Mouse (Mus musculus): Measurements from ENCODE around the gene Arf3. TPM values are rescaled to one million over a fixed set of nuclear protein-coding genes. Genes with fewer than 3 reads are reported as not detected.
"Not testable (repeated sequence)": the region's sequence is repeated elsewhere in the genome, so short reads cannot be mapped to it uniquely, and the experiment has no call there.

Gene Arf3
- polyA plus RNA-seq, 1 experiment, result 0.14 TPM

- no peak overlapping the region for H3K4me3 ChIP-seq (replicated peaks)
- no peaks in the 10 kb centered on the region for H3K27me3 ChIP-seq (ENCODE audit: control insufficient read depth)
- TF ChIP-seq GATA1 (IDR thresholded peaks at IDR 0.05; ENCODE audit: low read length) (no peak), TAL1 (IDR thresholded peaks at IDR 0.05; ENCODE audit: low read length) (no peak)
- H3K9me3 ChIP-seq (ENCODE audit: control insufficient read depth, low read length), result no peaks in the 10 kb centered on the region
- peaks cover 4% of the 10 kb centered on the region for H3K4me1 ChIP-seq (ENCODE audit: control insufficient read depth)
- peaks cover 6% of the 10 kb centered on the region for H3K36me3 ChIP-seq (ENCODE audit: control insufficient read depth)
These were observed 15.7 kb downstream of the Arf3 start for GRCm38 (mm10) chr15:98747296-98747695.

- Histone ChIP-seq H3K9me3 (ENCODE audit: control insufficient read depth, low read length) (no peaks in the 10 kb centered on the region), H3K36me3 (ENCODE audit: control insufficient read depth) (peaks cover 9% of the 10 kb centered on the region)
- TF ChIP-seq GATA1 (IDR thresholded peaks at IDR 0.05; ENCODE audit: low read length) (no peak), TAL1 (IDR thresholded peaks at IDR 0.05; ENCODE audit: low read length) (no peak)
These were observed 16.6 kb downstream of the Arf3 start for GRCm38 (mm10) chr15:98746344-98746965.

GRCm38 (mm10) chr15:98743863-98744262, 19.2 kb downstream of the Arf3 start:
- H3K4me3 ChIP-seq (replicated peaks); H3K27me3 ChIP-seq (ENCODE audit: control insufficient read depth); H3K9me3 ChIP-seq (ENCODE audit: control insufficient read depth, low read length): not testable (repeated sequence)
- peaks cover 35% of the 10 kb centered on the region for H3K36me3 ChIP-seq (ENCODE audit: control insufficient read depth)
- peaks cover 14% of the 10 kb centered on the region for H3K4me1 ChIP-seq (ENCODE audit: control insufficient read depth)

More at GRCm38 (mm10) chr15:98746344-98746965, 16.6 kb downstream of the Arf3 start:
- no peak overlapping the region for H3K4me3 ChIP-seq (replicated peaks)
- no peaks in the 10 kb centered on the region for H3K27me3 ChIP-seq (ENCODE audit: control insufficient read depth)
- H3K4me1 ChIP-seq (ENCODE audit: control insufficient read depth), result peaks cover under 1% of the 10 kb centered on the region; the same call in 1 of the 2 replicates

GRCm38 (mm10) chr15:98742766-98743428, 20.1 kb downstream of the Arf3 start:
- no peaks in the 10 kb centered on the region for H3K9me3 ChIP-seq (ENCODE audit: control insufficient read depth, low read length)
- peaks cover 39% of the 10 kb centered on the region for H3K36me3 ChIP-seq (ENCODE audit: control insufficient read depth)
- H3K4me1 ChIP-seq (ENCODE audit: control insufficient read depth), result peaks cover 14% of the 10 kb centered on the region
- no peaks in the 10 kb centered on the region for H3K27me3 ChIP-seq (ENCODE audit: control insufficient read depth)
- TF ChIP-seq TAL1 (IDR thresholded peaks at IDR 0.05; ENCODE audit: low read length) (no peak), GATA1 (IDR thresholded peaks at IDR 0.05; ENCODE audit: low read length) (no peak)
- no peak overlapping the region for H3K4me3 ChIP-seq (replicated peaks)

GRCm38 (mm10) chr15:98740219-98740618, 22.8 kb downstream of the Arf3 start:
- Histone ChIP-seq H3K36me3 (ENCODE audit: control insufficient read depth) (peaks cover 48% of the 10 kb centered on the region), H3K27me3 (ENCODE audit: control insufficient read depth) (no peaks in the 10 kb centered on the region), H3K4me3 (replicated peaks) (no peak overlapping the region), H3K9me3 (ENCODE audit: control insufficient read depth, low read length) (no peaks in the 10 kb centered on the region), H3K4me1 (ENCODE audit: control insufficient read depth) (peaks cover 14% of the 10 kb centered on the region)
- TF ChIP-seq GATA1 (IDR thresholded peaks at IDR 0.05; ENCODE audit: low read length) (no peak), TAL1 (IDR thresholded peaks at IDR 0.05; ENCODE audit: low read length) (no peak)

- peaks cover 14% of the 10 kb centered on the region for H3K4me1 ChIP-seq (ENCODE audit: control insufficient read depth)
- TF ChIP-seq GATA1 (IDR thresholded peaks at IDR 0.05; ENCODE audit: low read length), result no peak
- no peak for TF ChIP-seq TAL1 (IDR thresholded peaks at IDR 0.05; ENCODE audit: low read length)
- H3K9me3 ChIP-seq (ENCODE audit: control insufficient read depth, low read length), result no peaks in the 10 kb centered on the region
- no peaks in the 10 kb centered on the region for H3K27me3 ChIP-seq (ENCODE audit: control insufficient read depth)
- peaks cover 49% of the 10 kb centered on the region for H3K36me3 ChIP-seq (ENCODE audit: control insufficient read depth)
- H3K4me3 ChIP-seq (replicated peaks), result no peak overlapping the region
These were observed 24.2 kb downstream of the Arf3 start for GRCm38 (mm10) chr15:98738796-98739195.

GRCm38 (mm10) chr15:98737881-98738280, 25.1 kb downstream of the Arf3 start:
- no peak overlapping the region for H3K4me3 ChIP-seq (replicated peaks)
- no peaks in the 10 kb centered on the region for H3K9me3 ChIP-seq (ENCODE audit: control insufficient read depth, low read length)
- peaks cover 47% of the 10 kb centered on the region for H3K36me3 ChIP-seq (ENCODE audit: control insufficient read depth)
- peaks cover 21% of the 10 kb centered on the region for H3K4me1 ChIP-seq (ENCODE audit: control insufficient read depth)
- TF ChIP-seq TAL1 (IDR thresholded peaks at IDR 0.05; ENCODE audit: low read length), result no peak
- TF ChIP-seq GATA1 (IDR thresholded peaks at IDR 0.05; ENCODE audit: low read length), result no peak
- H3K27me3 ChIP-seq (ENCODE audit: control insufficient read depth), result no peaks in the 10 kb centered on the region

GRCm38 (mm10) chr15:98736521-98736920, 26.5 kb downstream of the Arf3 start:
- Histone ChIP-seq H3K9me3 (ENCODE audit: control insufficient read depth, low read length) (no peaks in the 10 kb centered on the region), H3K4me3 (replicated peaks) (no peak overlapping the region), H3K36me3 (ENCODE audit: control insufficient read depth) (peaks cover 43% of the 10 kb centered on the region), H3K4me1 (ENCODE audit: control insufficient read depth) (peaks cover 28% of the 10 kb centered on the region), H3K27me3 (ENCODE audit: control insufficient read depth) (no peaks in the 10 kb centered on the region)
- TF ChIP-seq GATA1 (IDR thresholded peaks at IDR 0.05; ENCODE audit: low read length) (no peak), TAL1 (IDR thresholded peaks at IDR 0.05; ENCODE audit: low read length) (no peak)

GRCm38 (mm10) chr15:98733976-98734566, 28.9 kb downstream of the Arf3 start:
- Histone ChIP-seq H3K36me3 (ENCODE audit: control insufficient read depth) (peaks cover 19% of the 10 kb centered on the region), H3K9me3 (ENCODE audit: control insufficient read depth, low read length) (no peaks in the 10 kb centered on the region), H3K4me1 (ENCODE audit: control insufficient read depth) (peaks cover 15% of the 10 kb centered on the region), H3K27me3 (ENCODE audit: control insufficient read depth) (peaks cover 12% of the 10 kb centered on the region), H3K4me3 (replicated peaks) (no peak overlapping the region)
- TF ChIP-seq TAL1 (IDR thresholded peaks at IDR 0.05; ENCODE audit: low read length) (no peak), GATA1 (IDR thresholded peaks at IDR 0.05; ENCODE audit: low read length) (no peak)

Measured in erythroblast, embryonic 14.5 days (primary cell).